11 mouse cellular contexts compared by ENCODE assay signal in the genomic region with DNA sequence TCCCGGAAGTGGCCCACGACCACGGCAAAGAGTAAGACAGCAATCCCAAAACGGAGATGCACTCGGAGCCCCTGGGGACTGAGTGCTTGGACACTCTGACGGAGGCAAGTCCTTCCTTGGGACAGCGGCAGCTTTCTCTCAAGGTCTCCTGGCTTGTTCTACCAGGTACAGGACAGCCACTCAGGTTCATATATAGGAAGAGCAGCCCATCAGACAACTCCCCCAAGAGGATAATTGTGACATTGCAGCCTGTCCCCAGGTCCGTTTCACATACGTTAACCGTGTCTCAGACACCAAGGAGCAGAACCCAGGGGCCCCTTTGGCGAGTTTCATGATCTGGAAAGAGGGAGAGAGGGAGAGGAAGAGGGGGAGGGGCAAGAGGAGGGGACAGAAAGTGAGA. TPM values are rescaled to one million over a fixed set of nuclear protein-coding genes. Genes with fewer than 3 reads are reported as not detected.
DNase-seq lines count a peak whose midpoint lies in the region; ATAC-seq lines count a peak whose summit lies in the region.
"Had no signal": no experiment of that assay in that cellular context is flagged by ENCODE, and none has a peak within 500 bp of the region (broad histone marks: within the 10 kb centered on the region; RNA-seq: fewer than 3 reads in every experiment).

No protein-coding gene starts in this region.

- no peak overlapping the region for H3K4me3 ChIP-seq in heart, embryonic 13.5 days
- no peak overlapping the region for H3K4me3 ChIP-seq in lung, embryonic 15.5 days
- H3K4me3 ChIP-seq: midbrain, embryonic 13.5 days had no signal

- DNase-seq in heart, adult 9 months (ENCODE audit: low spot score in 2 of 2): no peak
- DNase-seq in lung, postnatal 4 days: no peak
- DNase-seq in T-cell, adult 2 months (ENCODE audit: low spot score): peak; percentile 53
- DNase-seq in naive thymus-derived CD4-positive, alpha-beta T cell, adult 2 months (ENCODE audit: low read depth): peak; percentile 78
- no peak for DNase-seq in layer of hippocampus, adult 18-20 months (ENCODE audit: low spot score in 2 of 2)
- no peak for DNase-seq in frontal cortex, postnatal 10 days (ENCODE audit: low spot score in 2 of 2)
- DNase-seq: kidney, adult 18-20 months had no signal

- no peak overlapping the region for H3K9ac ChIP-seq in heart, embryonic 13.5 days
- no peak overlapping the region for H3K9ac ChIP-seq in lung, embryonic 15.5 days

- no peak overlapping the region for H3K4me2 ChIP-seq in heart, embryonic 13.5 days
- H3K4me2 ChIP-seq in lung, embryonic 15.5 days: no peak overlapping the region
- H3K4me2 ChIP-seq: midbrain, embryonic 13.5 days had no signal

- H3K4me1 ChIP-seq in heart, embryonic 13.5 days: peaks cover 59% of the 10 kb centered on the region
- peaks cover 60% of the 10 kb centered on the region for H3K4me1 ChIP-seq in lung, embryonic 15.5 days

- 73% methylated on average over 11 of the region's 11 CpGs for WGBS in heart, embryonic 13.5 days
- WGBS in lung, embryonic 15.5 days: 66% methylated on average over 11 of the region's 11 CpGs

- peaks cover 4% of the 10 kb centered on the region; the same call in 1 of the 2 replicates for H3K9me3 ChIP-seq in heart, embryonic 13.5 days
- no peaks in the 10 kb centered on the region for H3K9me3 ChIP-seq in lung, embryonic 15.5 days
- H3K9me3 ChIP-seq: midbrain, embryonic 13.5 days had no signal

- peaks cover 13% of the 10 kb centered on the region for H3K36me3 ChIP-seq in heart, embryonic 13.5 days
- H3K36me3 ChIP-seq in lung, embryonic 15.5 days: peaks cover 9% of the 10 kb centered on the region

- no peak for ATAC-seq in heart, embryonic 13.5 days (ENCODE audit: extremely low read depth, insufficient number of reproducible peaks, low FRiP score, low TSS enrichment)
- ATAC-seq in lung, embryonic 15.5 days (ENCODE audit: borderline replicate concordance, extremely low read depth, low FRiP score, low TSS enrichment): no peak
- ATAC-seq: midbrain, embryonic 13.5 days had no signal

- H3K27me3 ChIP-seq in heart, embryonic 13.5 days (replicated peaks): no peaks in the 10 kb centered on the region
- H3K27me3 ChIP-seq in lung, embryonic 15.5 days: no peaks in the 10 kb centered on the region
- H3K27me3 ChIP-seq: CH12.LX; midbrain, embryonic 13.5 days had no signal

- peak overlapping the region; percentile 24; the same call in 1 of the 2 replicates for H3K27ac ChIP-seq in heart, embryonic 13.5 days (replicated peaks)
- peak overlapping the region; percentile 74; the same call in 1 of the 2 replicates for H3K27ac ChIP-seq in lung, embryonic 15.5 days
- H3K27ac ChIP-seq: midbrain, embryonic 13.5 days had no signal

RNA-seq across cellular contexts. Expression of gene Lrp5, which starts 18.4 kb away (rescaled TPM):
- polyA plus RNA-seq in heart, embryonic 13.5 days (2015; fragmentation: Nextera tagmentation; extraction: Ambion mirVana): 2.9 and 3.3 TPM in 2 replicates
- polyA plus RNA-seq in lung, embryonic 15.5 days (2015; fragmentation: Nextera tagmentation; extraction: Ambion mirVana): 7.7 TPM in 2 replicates
- total RNA-seq in layer of hippocampus, adult 18-20 months (2021): 10 to 100 TPM in 1 of 2 experiments, 1 to 10 TPM in 1; 9.2 to 10.4 TPM

RNA-seq across cellular contexts. Expression of gene 1810055G02Rik, which starts 40.1 kb away (rescaled TPM):
- 24.1 and 26.2 TPM in 2 replicates for polyA plus RNA-seq in heart, embryonic 13.5 days (2015; fragmentation: Nextera tagmentation; extraction: Ambion mirVana)
- polyA plus RNA-seq in lung, embryonic 15.5 days (2015; fragmentation: Nextera tagmentation; extraction: Ambion mirVana): 31.9 and 32.2 TPM in 2 replicates
- 10 to 100 TPM; 23.4 to 24.3 TPM for total RNA-seq in layer of hippocampus, adult 18-20 months (2021)

Comparison
In these comparisons a context has a peak if more than half of its experiments do, and no peak if none do; other contexts are left out.
1. DNase-seq: peak in T-cell, adult 2 months (single experiment) and naive thymus-derived CD4-positive, alpha-beta T cell, adult 2 months (single experiment); none in heart, adult 9 months (0 of 2), lung, postnatal 4 days (0 of 2), layer of hippocampus, adult 18-20 months (0 of 2) and frontal cortex, postnatal 10 days (0 of 2).